8 mouse cellular contexts compared by ENCODE assay signal in the genomic region with DNA sequence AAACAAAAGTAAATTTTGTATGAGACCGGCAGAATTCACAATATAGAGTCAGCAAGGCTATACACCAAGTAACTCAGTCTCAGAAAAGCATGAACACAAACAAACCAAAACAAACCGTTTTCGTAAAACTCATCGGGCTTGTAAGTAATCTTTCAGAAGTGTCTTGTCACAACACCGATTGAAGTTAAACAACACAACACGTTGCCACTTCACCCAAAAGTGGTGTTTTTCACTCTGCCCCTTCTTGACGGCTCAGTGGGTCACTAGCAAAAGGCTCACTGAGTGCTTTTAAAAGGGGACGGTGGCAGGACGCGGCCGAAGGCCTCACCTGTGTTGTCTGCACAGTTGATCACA. TPM values are rescaled to one million over a fixed set of nuclear protein-coding genes. Genes with fewer than 3 reads are reported as not detected.
DNase-seq lines count a peak whose midpoint lies in the region; ATAC-seq and TF ChIP-seq lines count a peak whose summit lies in the region.

No protein-coding gene starts in this region.

- no peak for TF ChIP-seq CTCF in MEL (IDR thresholded peaks at IDR 0.05 in 2 of 3, conservative IDR thresholded peaks at IDR 0.05 in 1 of 3; ENCODE audit: control insufficient read depth in 1 of 3, insufficient read depth in 1 of 3, low read depth in 2 of 3, low read length in 3 of 3, poor library complexity in 1 of 3, severe bottlenecking in 1 of 3)

- TF ChIP-seq POLR2A in MEL (IDR thresholded peaks at IDR 0.05; ENCODE audit: control insufficient read depth in 1 of 2, insufficient read depth in 1 of 2, low read depth in 1 of 2, low read length in 2 of 2, poor library complexity in 1 of 2), result no peak

- peak overlapping the region; percentile 69 for H3K4me2 ChIP-seq in heart, embryonic 15.5 days
- peak overlapping the region; percentile 80 for H3K4me2 ChIP-seq in forebrain, embryonic 16.5 days (ENCODE audit: low read length)

- H3K36me3 ChIP-seq in heart, embryonic 15.5 days, result peaks cover 45% of the 10 kb centered on the region
- H3K36me3 ChIP-seq in MEL (ENCODE audit: control insufficient read depth in 1 of 2, insufficient read depth in 2 of 2, low read length in 2 of 2) (peaks cover 31 to 32% of the 10 kb centered on the region in 2 experiments), macrophage (ENCODE audit: inconsistent target) (peaks cover 35% of the 10 kb centered on the region)
- peaks cover 32% of the 10 kb centered on the region for H3K36me3 ChIP-seq in forebrain, embryonic 16.5 days (ENCODE audit: control insufficient read depth, insufficient read depth)

- no peaks in the 10 kb centered on the region for H3K27me3 ChIP-seq in heart, embryonic 15.5 days
- no peaks in the 10 kb centered on the region for H3K27me3 ChIP-seq in MEL (ENCODE audit: control insufficient read depth in 1 of 2, insufficient read depth in 2 of 2, low read length in 2 of 2)
- no peaks in the 10 kb centered on the region for H3K27me3 ChIP-seq in forebrain, embryonic 16.5 days (replicated peaks; ENCODE audit: control insufficient read depth, insufficient read depth, low read length)

- 1% methylated on average over 11 of the region's 11 CpGs for WGBS in heart, embryonic 15.5 days
- under 1% methylated on average over 11 of the region's 11 CpGs for WGBS in forebrain, embryonic 16.5 days
- 0% methylated on average over 11 of the region's 11 CpGs for WGBS in macrophage (ENCODE audit: missing documents)

- peaks cover 39% of the 10 kb centered on the region for H3K79me2 ChIP-seq in MEL (ENCODE audit: control insufficient read depth, insufficient read depth, low read length, poor library complexity)
- peaks cover 38% of the 10 kb centered on the region for H3K79me2 ChIP-seq in macrophage (ENCODE audit: inconsistent target)

- peak overlapping the region; percentile 84 for H3K4me3 ChIP-seq in heart, embryonic 15.5 days
- H3K4me3 ChIP-seq in MEL (ENCODE audit: control insufficient read depth in 1 of 2, insufficient read depth in 1 of 2, low read depth in 2 of 2, low read length in 2 of 2) (peak overlapping the region; percentile 60 to 99), macrophage (ENCODE audit: inconsistent target) (peak overlapping the region; percentile 87)
- H3K4me3 ChIP-seq in forebrain, embryonic 16.5 days (replicated peaks; ENCODE audit: low read length), result peak overlapping the region; percentile 94

- no peak for TF ChIP-seq RAD21 in MEL (IDR thresholded peaks at IDR 0.05; ENCODE audit: low read depth, low read length)

- no peak for ATAC-seq in heart, embryonic 15.5 days (replicated peaks; ENCODE audit: insufficient number of reproducible peaks, insufficient read depth, low FRiP score, low read depth)
- no peak; the same call in 1 of the 2 replicates for ATAC-seq in forebrain, embryonic 16.5 days

- peak overlapping the region; percentile 98 for H3K9ac ChIP-seq in heart, embryonic 15.5 days
- peak overlapping the region; percentile 99 for H3K9ac ChIP-seq in MEL (ENCODE audit: control insufficient read depth, low read depth, low read length, poor library complexity, severe bottlenecking)
- H3K9ac ChIP-seq in forebrain, embryonic 16.5 days (replicated peaks; ENCODE audit: low read depth, low read length), result peak overlapping the region; percentile 96

- no peak for DNase-seq in heart, postnatal 14 days
- DNase-seq in MEL (ENCODE audit: low read depth, low spot score), result peak; percentile 58
- no peak for DNase-seq in layer of hippocampus, postnatal 25 days (ENCODE audit: extremely low spot score in 1 of 2, low spot score in 1 of 2)
- DNase-seq in spleen, postnatal 4 days (ENCODE audit: low spot score in 2 of 2), result no peak
- no peak for DNase-seq in kidney, postnatal 14 days

- peak overlapping the region; percentile 90 for H3K27ac ChIP-seq in heart, embryonic 15.5 days
- H3K27ac ChIP-seq in MEL (ENCODE audit: control insufficient read depth, low read depth, low read length), result peak overlapping the region; percentile 92
- H3K27ac ChIP-seq in forebrain, embryonic 16.5 days (ENCODE audit: low read length), result no peak overlapping the region; the same call in 1 of the 2 replicates
- H3K27ac ChIP-seq in macrophage, result peak overlapping the region; percentile 77

- peaks cover 22% of the 10 kb centered on the region for H3K4me1 ChIP-seq in heart, embryonic 15.5 days (replicated peaks)
- H3K4me1 ChIP-seq in MEL (ENCODE audit: control insufficient read depth in 1 of 2, insufficient read depth in 2 of 2, low read length in 2 of 2), result peaks cover 0 to 10% of the 10 kb centered on the region in 2 experiments; a peak in 2 of 4 replicates
- peaks cover 24% of the 10 kb centered on the region for H3K4me1 ChIP-seq in forebrain, embryonic 16.5 days (replicated peaks; ENCODE audit: control insufficient read depth, insufficient read depth, low read length)

- no peak for TF ChIP-seq EP300 in MEL (IDR thresholded peaks at IDR 0.05; ENCODE audit: low read depth in 1 of 2, low read length in 2 of 2)

- no peaks in the 10 kb centered on the region for H3K9me3 ChIP-seq in heart, embryonic 15.5 days (replicated peaks)
- no peaks in the 10 kb centered on the region for H3K9me3 ChIP-seq in MEL (replicated peaks; ENCODE audit: insufficient read depth, low read length)
- no peaks in the 10 kb centered on the region for H3K9me3 ChIP-seq in forebrain, embryonic 16.5 days (ENCODE audit: control insufficient read depth, low read length)

- intact Hi-C loops in heart, postnatal 14 days (cut with DNase I), result no loop called here

RNA-seq across cellular contexts. Expression of gene Rpl23, which starts 0.8 kb away (rescaled TPM):
- polyA plus RNA-seq in heart, embryonic 15.5 days (2015; fragmentation: Nextera tagmentation; extraction: Ambion mirVana), result 286 and 399 TPM in 2 replicates
- total RNA-seq in heart, postnatal 14 days (2021), result 100 to 1,000 TPM; 503 to 533 TPM
- total RNA-seq in MEL (2012; rRNA removed), result 1,922 and 2,072 TPM in 2 replicates
- polyA plus RNA-seq in MEL (2012; ENCODE audit: insufficient read depth in 1 of 2, insufficient read length in 2 of 2, low read depth in 1 of 2, low replicate concordance in 2 of 2, missing spikeins in 1 of 2), result 100 to 1,000 TPM in 1 of 2 experiments, not detected in 1; 921 TPM
- 298 and 306 TPM in 2 replicates for polyA plus RNA-seq in forebrain, embryonic 16.5 days (2015; fragmentation: Nextera tagmentation; extraction: Ambion mirVana)
- 100 to 1,000 TPM; 108 to 477 (median 140) TPM for total RNA-seq in macrophage (2018; cell fraction: chromatin; rRNA removed)
- 1,000 to 10,000 TPM in 6 of 26 experiments, 100 to 1,000 TPM in 20; 449 to 1,138 (median 724) TPM for total RNA-seq in macrophage (2018; cell fraction: cytosol; rRNA removed)
- total RNA-seq in macrophage (2018; cell fraction: nucleus; rRNA removed), result 100 to 1,000 TPM; 131 to 371 (median 177) TPM
- 992 to 1,238 TPM (median 1,231 TPM) in 3 replicates for polyA plus RNA-seq in macrophage (2018)
- 100 to 1,000 TPM; 327 to 397 TPM for total RNA-seq in layer of hippocampus, postnatal 25 days (2021)

RNA-seq across cellular contexts. Expression of gene 1700001P01Rik, which starts 5.7 kb away (rescaled TPM):
- 0.21 and 0.32 TPM in 2 replicates for polyA plus RNA-seq in heart, embryonic 15.5 days (2015; fragmentation: Nextera tagmentation; extraction: Ambion mirVana)
- total RNA-seq in heart, postnatal 14 days (2021), result under 1 TPM in 1 of 2 experiments, not detected in 1; 0.65 TPM
- 0.69 TPM in 2 replicates for total RNA-seq in MEL (2012; rRNA removed)
- polyA plus RNA-seq in MEL (2012; ENCODE audit: insufficient read depth in 1 of 2, insufficient read length in 2 of 2, low read depth in 1 of 2, low replicate concordance in 2 of 2, missing spikeins in 1 of 2) (under 1 TPM in 1 of 2 experiments, not detected in 1; 0.43 TPM), macrophage (2018) (not detected in 3 replicates)
- polyA plus RNA-seq in forebrain, embryonic 16.5 days (2015; fragmentation: Nextera tagmentation; extraction: Ambion mirVana), result 0.57 and 0.85 TPM in 2 replicates
- total RNA-seq in macrophage (2018; cell fraction: chromatin; rRNA removed), result 1 to 10 TPM in 8 of 26 experiments, not detected in 18; 1.5 to 2.2 (median 2.0) TPM
- total RNA-seq in macrophage (2018; cell fraction: cytosol; rRNA removed), result not detected
- 1 to 10 TPM in 3 of 26 experiments, not detected in 23; 1.2 to 1.8 (median 1.4) TPM for total RNA-seq in macrophage (2018; cell fraction: nucleus; rRNA removed)
- total RNA-seq in layer of hippocampus, postnatal 25 days (2021), result 1 to 10 TPM in 1 of 2 experiments, under 1 TPM in 1; 0.63 to 1.3 TPM

RNA-seq across cellular contexts. Expression of gene Cwc25, which starts 15.1 kb away (rescaled TPM):
- polyA plus RNA-seq in heart, embryonic 15.5 days (2015; fragmentation: Nextera tagmentation; extraction: Ambion mirVana), result 9.5 and 10.5 TPM in 2 replicates
- total RNA-seq in heart, postnatal 14 days (2021), result 10 to 100 TPM in 1 of 2 experiments, 1 to 10 TPM in 1; 8.9 to 10.6 TPM
- 18.1 and 20.8 TPM in 2 replicates for total RNA-seq in MEL (2012; rRNA removed)
- 10 to 100 TPM in 1 of 2 experiments, not detected in 1; 16.7 TPM for polyA plus RNA-seq in MEL (2012; ENCODE audit: insufficient read depth in 1 of 2, insufficient read length in 2 of 2, low read depth in 1 of 2, low replicate concordance in 2 of 2, missing spikeins in 1 of 2)
- polyA plus RNA-seq in forebrain, embryonic 16.5 days (2015; fragmentation: Nextera tagmentation; extraction: Ambion mirVana), result 17.1 and 19.5 TPM in 2 replicates
- 10 to 100 TPM; 37.3 to 76.4 (median 49.9) TPM for total RNA-seq in macrophage (2018; cell fraction: chromatin; rRNA removed)
- 10 to 100 TPM; 18.8 to 25.0 (median 21.2) TPM for total RNA-seq in macrophage (2018; cell fraction: cytosol; rRNA removed)
- total RNA-seq in macrophage (2018; cell fraction: nucleus; rRNA removed), result 10 to 100 TPM; 24.8 to 40.9 (median 32.6) TPM
- polyA plus RNA-seq in macrophage (2018), result 16.4 to 22.4 TPM (median 16.9 TPM) in 3 replicates
- 10 to 100 TPM; 19.2 to 20.6 TPM for total RNA-seq in layer of hippocampus, postnatal 25 days (2021)

RNA-seq across cellular contexts. Expression of gene Lasp1, which starts 17.3 kb away (rescaled TPM):
- 40.3 and 65.5 TPM in 2 replicates for polyA plus RNA-seq in heart, embryonic 15.5 days (2015; fragmentation: Nextera tagmentation; extraction: Ambion mirVana)
- 10 to 100 TPM; 47.8 to 49.6 TPM for total RNA-seq in heart, postnatal 14 days (2021)
- 13.3 and 15.2 TPM in 2 replicates for total RNA-seq in MEL (2012; rRNA removed)
- polyA plus RNA-seq in MEL (2012; ENCODE audit: insufficient read depth in 1 of 2, insufficient read length in 2 of 2, low read depth in 1 of 2, low replicate concordance in 2 of 2, missing spikeins in 1 of 2) (10 to 100 TPM in 1 of 2 experiments, not detected in 1; 38.7 TPM), macrophage (2018) (151 to 499 TPM (median 254 TPM) in 3 replicates)
- 140 and 159 TPM in 2 replicates for polyA plus RNA-seq in forebrain, embryonic 16.5 days (2015; fragmentation: Nextera tagmentation; extraction: Ambion mirVana)
- total RNA-seq in macrophage (2018; cell fraction: chromatin; rRNA removed), result 100 to 1,000 TPM in 24 of 26 experiments, 10 to 100 TPM in 2; 72.2 to 414 (median 208) TPM
- 100 to 1,000 TPM; 171 to 234 (median 210) TPM for total RNA-seq in macrophage (2018; cell fraction: cytosol; rRNA removed)
- 100 to 1,000 TPM in 25 of 26 experiments, 10 to 100 TPM in 1; 82.4 to 238 (median 191) TPM for total RNA-seq in macrophage (2018; cell fraction: nucleus; rRNA removed)
- 100 to 1,000 TPM; 102 to 114 TPM for total RNA-seq in layer of hippocampus, postnatal 25 days (2021)

RNA-seq across cellular contexts. Expression of gene Pip4k2b, which starts 37.0 kb away (rescaled TPM):
- polyA plus RNA-seq in heart, embryonic 15.5 days (2015; fragmentation: Nextera tagmentation; extraction: Ambion mirVana), result 0.82 and 0.95 TPM in 2 replicates
- 10 to 100 TPM; 20.7 to 22.6 TPM for total RNA-seq in heart, postnatal 14 days (2021)
- 34.7 and 40.2 TPM in 2 replicates for total RNA-seq in MEL (2012; rRNA removed)
- polyA plus RNA-seq in MEL (2012; ENCODE audit: insufficient read depth in 1 of 2, insufficient read length in 2 of 2, low read depth in 1 of 2, low replicate concordance in 2 of 2, missing spikeins in 1 of 2) (10 to 100 TPM; 43.4 to 57.3 TPM), macrophage (2018) (25.4 to 37.6 TPM (median 25.7 TPM) in 3 replicates)
- polyA plus RNA-seq in forebrain, embryonic 16.5 days (2015; fragmentation: Nextera tagmentation; extraction: Ambion mirVana), result 4.1 and 4.7 TPM in 2 replicates
- 10 to 100 TPM in 14 of 26 experiments, 1 to 10 TPM in 12; 3.1 to 22.8 (median 10.8) TPM for total RNA-seq in macrophage (2018; cell fraction: chromatin; rRNA removed)
- 10 to 100 TPM; 14.7 to 51.5 (median 32.9) TPM for total RNA-seq in macrophage (2018; cell fraction: cytosol; rRNA removed)
- 10 to 100 TPM in 21 of 26 experiments, 1 to 10 TPM in 5; 7.7 to 51.0 (median 24.1) TPM for total RNA-seq in macrophage (2018; cell fraction: nucleus; rRNA removed)
- total RNA-seq in layer of hippocampus, postnatal 25 days (2021), result 100 to 1,000 TPM; 104 to 105 TPM
